Mouse (Mus musculus) activated CD4-positive, CD25-positive, alpha-beta regulatory T cell, adult 4 months (primary cell): ENCODE measurements at regions not wholly inside any gene's neighbourhood (a gene's known extent, or its start where the extent isn't known, plus 50 kb on each side); places are given as distances from the start of the nearest gene placed in this dataset.

Experiments used
- ATAC-seq: one replicate; pipeline ENCODE4 v1.8.0; 2017

DNA sequence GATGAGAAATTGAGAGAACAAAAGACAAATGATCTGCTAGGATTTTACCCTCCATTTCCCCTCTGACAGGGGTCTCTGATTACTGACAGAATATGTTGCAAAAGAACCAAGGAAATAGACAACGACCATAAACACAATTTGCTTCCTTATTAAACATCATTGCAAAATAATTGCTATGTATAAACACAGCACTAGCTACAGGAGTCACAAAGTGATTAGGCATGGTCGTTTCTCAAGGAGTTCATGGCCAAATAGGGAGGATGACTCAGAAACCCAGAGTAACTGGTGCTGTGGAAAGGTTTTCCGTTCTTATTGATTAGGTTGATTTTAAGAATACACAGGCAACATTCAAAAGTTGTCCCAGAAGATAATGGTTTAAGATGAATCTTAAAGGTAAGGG, 180.4 kb downstream of the Gm12728 start:
- no peak for ATAC-seq

DNA sequence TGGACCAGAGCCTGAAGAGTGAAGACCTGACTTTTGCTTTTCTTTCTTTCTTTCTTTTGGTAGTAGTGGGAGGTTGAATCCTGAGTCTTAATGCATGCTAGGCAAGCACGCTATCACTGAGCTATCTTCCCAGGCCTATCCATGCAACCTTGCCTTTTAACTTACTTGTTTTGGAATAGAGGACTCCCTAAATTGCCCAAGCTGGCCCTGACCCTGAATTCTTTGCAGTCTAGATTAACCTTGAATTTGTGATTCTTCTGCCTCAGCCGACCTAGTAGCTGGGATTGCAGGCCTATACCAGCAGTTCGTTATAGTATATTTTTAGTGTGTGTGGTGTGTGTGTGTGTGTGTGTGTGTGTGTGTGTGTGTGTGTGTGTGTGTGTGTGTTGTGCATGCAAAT, 183.1 kb downstream of the Gm12728 start:
- no peak for ATAC-seq

DNA sequence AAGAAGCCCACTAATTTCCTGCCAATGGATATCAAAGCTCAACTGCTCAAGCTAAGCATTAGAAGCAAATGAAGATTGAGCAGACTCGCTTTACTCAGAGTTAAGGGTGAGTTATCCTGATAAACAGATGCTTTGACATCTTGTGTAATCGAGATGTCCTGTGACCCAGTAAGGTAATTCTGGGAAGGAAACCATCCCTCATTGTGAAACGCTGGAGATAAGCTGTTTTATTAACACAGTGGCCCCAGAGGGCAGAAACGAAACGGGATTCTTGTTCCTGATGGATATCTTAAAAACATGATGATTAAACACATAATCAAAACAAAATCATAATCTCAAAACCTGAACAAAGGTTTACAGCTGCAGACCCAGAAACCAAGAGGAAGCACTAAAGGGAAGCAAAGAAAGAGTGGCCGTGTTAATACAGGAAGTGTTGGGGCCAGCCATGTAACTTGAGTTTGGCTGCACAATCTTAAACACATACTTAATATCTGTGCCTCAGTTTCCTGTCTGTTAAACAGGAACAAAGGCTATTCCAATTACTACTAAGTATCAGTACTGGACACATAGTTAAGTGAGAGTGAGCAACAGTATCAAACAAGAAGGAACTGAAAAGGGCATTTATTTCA, 184.2 kb downstream of the Gm12728 start:
- no peak for ATAC-seq

GRCm38 (mm10) chr4:105974948-105975347, 185.3 kb downstream of the Gm12728 start:
- ATAC-seq = no peak

GRCm38 (mm10) chr4:105979048-105979447, 189.4 kb downstream of the Gm12728 start:
- no peak for ATAC-seq

DNA sequence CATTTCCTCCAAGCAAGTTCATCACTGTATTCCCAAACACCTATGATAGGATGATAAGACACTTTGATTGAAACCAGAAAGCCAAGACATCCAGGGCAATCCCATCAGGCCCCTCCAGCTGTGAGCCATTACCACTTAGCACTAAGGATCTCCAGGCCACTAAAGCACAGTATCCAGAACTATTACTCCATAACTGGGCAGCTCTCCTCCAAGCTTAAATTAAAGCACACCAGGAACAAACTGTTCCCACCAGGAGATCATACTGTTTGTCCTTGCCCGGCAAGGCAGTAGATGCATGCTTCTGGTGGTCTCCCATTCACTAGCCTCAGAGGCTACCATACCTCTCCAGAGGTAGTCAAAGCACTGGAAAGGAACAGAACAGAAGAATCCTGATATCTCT, 193.3 kb downstream of the Gm12728 start:
- ATAC-seq = no peak

GRCm38 (mm10) chr4:105987963-105988602, 198.4 kb downstream of the Gm12728 start:
- no peak for ATAC-seq

GRCm38 (mm10) chr4:105992581-105993127, 203.0 kb downstream of the Gm12728 start:
- no peak for ATAC-seq

GRCm38 (mm10) chr4:105994390-105994798, 204.7 kb downstream of the Gm12728 start:
- ATAC-seq = no peak

GRCm38 (mm10) chr4:105996060-105996459, 206.4 kb downstream of the Gm12728 start:
- ATAC-seq = no peak

DNA sequence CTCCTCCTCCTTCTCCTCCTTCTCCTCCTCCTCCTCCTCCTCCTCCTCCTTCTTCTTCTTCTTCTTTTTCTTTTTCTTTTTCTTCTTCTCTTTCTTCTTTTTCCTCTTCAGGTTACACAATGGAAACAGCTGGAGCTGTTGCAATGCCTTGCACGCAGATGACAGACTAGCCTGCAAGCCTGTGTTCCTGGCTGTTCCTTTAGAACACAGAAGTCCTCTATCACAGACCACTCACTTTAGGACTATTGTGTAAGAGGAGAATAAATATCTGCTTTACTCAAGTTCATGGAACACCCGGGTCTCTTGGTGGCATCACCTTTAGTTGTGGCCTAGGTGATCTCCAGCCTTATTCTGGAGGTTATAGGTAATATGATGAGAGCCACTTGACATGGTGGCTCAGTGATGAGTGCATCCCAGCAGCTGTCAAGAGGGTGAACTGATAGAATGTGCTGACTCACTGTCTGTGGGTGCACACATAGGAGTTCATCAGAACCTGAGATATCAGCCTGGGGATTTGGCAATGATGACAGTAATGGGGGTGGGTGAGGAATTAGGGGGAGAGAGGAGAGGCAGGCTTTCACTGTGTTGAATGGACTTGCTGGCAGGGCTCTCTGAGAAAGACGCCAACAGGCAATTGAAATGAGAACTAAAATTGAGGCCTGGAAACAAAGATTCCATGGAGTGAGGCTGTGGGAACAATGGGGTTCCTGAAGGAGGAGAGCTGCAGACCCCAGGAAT, 207.4 kb downstream of the Gm12728 start:
- ATAC-seq = no peak

GRCm38 (mm10) chr4:106002516-106002915, 212.8 kb downstream of the Gm12728 start:
- no peak for ATAC-seq

DNA sequence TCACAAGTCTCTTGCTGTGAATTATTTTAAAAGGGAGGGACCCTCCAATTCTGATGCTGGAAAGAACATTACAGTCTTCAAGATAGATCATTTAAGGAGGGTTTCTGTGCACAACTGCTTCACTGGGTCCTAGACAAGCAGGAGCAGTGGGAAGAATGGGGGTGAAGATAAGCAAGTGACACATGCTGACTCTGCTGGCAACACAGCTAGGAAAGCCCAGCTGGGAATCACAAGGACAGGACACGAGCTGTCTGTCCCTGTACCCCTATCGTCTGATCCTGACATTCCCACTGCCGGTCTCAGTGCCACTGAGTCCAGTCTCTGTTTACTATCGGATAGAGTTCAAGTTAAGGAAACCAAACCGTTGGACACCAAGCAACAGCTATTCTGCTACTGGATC, 216.3 kb downstream of the Gm12728 start:
- no peak for ATAC-seq

- ATAC-seq = no peak
These were observed 217.9 kb downstream of the Gm12728 start for GRCm38 (mm10) chr4:106007334-106008190.

GRCm38 (mm10) chr4:106017065-106017646, 227.5 kb downstream of the Gm12728 start:
- ATAC-seq = no peak

GRCm38 (mm10) chr4:106018936-106019335, 229.3 kb downstream of the Gm12728 start:
- no peak for ATAC-seq

DNA sequence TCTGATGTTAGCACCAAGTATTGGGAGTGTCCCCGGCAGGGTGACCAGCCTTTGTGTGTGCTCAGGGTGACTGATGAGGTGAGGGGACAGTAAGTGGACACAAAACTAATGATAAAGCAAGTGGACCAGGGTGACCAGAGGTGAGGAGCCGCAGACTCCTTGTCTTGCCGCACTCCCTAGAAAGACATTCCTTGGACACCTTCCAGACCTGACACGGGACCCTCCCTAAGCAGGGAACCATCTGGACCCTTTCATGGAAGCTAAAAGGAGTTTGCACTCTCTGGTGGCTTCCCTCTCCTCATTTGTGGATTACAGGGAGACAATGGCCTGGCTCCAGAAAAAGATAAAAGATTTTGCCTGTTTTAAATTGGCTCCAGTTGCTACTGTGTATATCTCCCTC, 230.7 kb downstream of the Gm12728 start:
- ATAC-seq = no peak

GRCm38 (mm10) chr4:106024591-106024990, 234.9 kb downstream of the Gm12728 start:
- ATAC-seq = no peak

DNA sequence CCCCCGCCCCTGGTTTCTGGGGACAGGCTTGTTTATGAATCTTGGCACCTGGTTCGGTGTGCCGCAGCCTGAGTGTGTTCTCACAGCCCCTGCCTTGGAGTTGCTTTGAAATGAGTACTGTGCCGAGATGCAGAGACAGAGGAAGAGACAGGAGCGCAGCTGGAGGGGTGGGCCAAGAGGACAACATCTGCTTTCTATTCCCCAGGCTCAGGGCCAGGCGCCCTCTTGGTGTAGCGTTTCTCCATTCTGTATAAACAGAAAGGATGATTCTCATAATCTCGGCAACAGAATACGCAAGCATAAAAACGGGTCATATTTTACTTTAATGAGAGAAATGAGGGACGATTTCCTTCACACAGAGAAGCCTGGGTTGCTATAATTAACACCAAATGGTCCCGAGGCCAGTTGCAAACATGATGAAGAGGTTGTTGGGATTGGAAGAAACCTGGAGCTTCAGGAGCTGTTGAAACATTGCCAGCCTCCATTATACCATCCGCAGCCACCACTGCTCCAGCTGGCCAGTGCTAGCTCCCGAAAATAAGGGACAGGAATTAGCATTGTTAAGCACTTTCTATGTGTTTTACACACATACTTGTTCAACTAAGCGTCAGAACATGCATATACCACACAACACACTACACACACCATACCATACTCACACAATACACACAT, 236.4 kb downstream of the Gm12728 start:
- no peak for ATAC-seq

DNA sequence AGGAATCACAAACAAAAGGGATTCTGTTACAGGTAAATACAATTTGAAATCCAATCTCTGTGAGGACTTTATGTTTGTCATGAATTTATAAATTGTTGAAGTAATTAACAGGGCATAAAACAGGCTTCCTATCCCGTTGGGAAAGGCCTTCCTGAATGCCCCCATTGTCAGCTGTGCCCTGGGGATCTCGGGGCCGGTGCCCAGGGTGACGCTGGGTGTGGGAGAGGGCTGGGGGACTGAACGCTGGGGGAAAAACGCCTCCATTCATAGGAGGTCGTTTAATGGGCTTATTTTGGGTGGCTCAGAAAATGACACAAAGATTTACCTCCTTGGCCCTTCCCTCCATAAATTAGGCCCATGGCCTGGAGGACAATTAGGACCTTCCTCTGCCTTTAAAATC, 250.7 kb downstream of the Gm12728 start:
- ATAC-seq = no peak

DNA sequence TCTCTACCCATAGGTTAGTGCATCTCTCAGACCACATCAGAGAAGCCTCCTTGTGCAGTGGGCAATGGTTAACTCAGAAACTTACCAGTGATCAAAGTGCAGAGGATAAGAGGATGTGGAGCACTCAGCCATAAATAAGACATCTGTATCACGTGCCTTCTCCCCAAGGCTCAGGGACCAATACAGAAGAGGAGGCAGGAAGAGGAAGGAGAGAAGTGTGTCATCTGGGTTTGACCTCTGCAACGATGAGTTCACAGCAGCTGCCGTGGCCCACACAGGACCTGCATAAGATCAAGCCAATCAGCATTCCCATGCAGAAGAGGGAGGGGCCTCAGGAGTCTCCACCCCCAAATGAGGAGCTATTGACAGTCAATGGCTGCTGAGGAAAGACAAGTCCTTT, 252.8 kb downstream of the Gm12728 start:
- no peak for ATAC-seq

- ATAC-seq = no peak
These were observed 254.0 kb downstream of the Gm12728 start for GRCm38 (mm10) chr4:106043661-106044060.
